Mouse (Mus musculus): ENCODE results near the gene Skp1a. TPM values are rescaled to one million over a fixed set of nuclear protein-coding genes. Genes with fewer than 3 reads are reported as not detected.

Skp1a gene
- total RNA-seq, 1 experiment: 317 TPM

DNA sequence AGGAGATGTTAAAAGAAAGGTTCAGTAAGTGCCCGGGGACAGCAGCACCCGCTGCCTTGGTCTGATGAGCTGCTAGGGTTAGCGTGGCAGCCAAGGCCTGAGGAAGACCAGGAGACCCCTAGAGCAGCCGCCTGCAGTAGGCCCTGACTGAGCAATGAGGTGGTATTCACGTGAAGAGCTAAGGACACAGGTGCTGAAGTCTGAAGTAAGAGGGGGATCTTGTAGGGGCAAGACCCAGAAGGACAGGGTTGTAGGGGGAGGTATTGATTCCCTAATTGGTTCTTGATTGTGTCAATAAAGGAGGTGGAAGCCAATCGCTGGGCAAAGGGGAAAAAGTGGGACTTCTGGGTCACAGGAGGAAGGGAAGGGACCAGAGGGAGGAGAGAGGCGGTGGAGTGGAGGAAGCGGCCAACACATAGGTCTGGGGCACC, 45.2 kb downstream of the Skp1a start:
- in situ Hi-C loops (cut with MboI; ENCODE audit: low sequenced_read_pairs in 2 of 2, unreplicated experiment in 2 of 2): no loop called here
- H3K9ac ChIP-seq (ENCODE audit: insufficient read depth, low read depth, low read length, poor library complexity, severe bottlenecking): no peak overlapping the region
- no peaks in the 10 kb centered on the region for H3K9me3 ChIP-seq (ENCODE audit: control insufficient read depth, insufficient read depth, low read depth, low read length)
- H3K27ac ChIP-seq (ENCODE audit: insufficient read depth, low read depth, low read length, poor library complexity, severe bottlenecking): no peak overlapping the region
- H3K36me3 ChIP-seq (ENCODE audit: control insufficient read depth, insufficient read depth, low read length, poor library complexity, severe bottlenecking): peaks cover 30% of the 10 kb centered on the region; the same call in 1 of the 2 replicates
- peaks cover 7 to 21% of the 10 kb centered on the region in 2 experiments; a peak in 3 of 4 replicates for H3K4me1 ChIP-seq (ENCODE audit: control insufficient read depth in 2 of 2, insufficient read depth in 2 of 2, low read length in 2 of 2, poor library complexity in 1 of 2)
- no peak for TF ChIP-seq HCFC1 (IDR thresholded peaks at IDR 0.05; ENCODE audit: borderline replicate concordance, insufficient read depth, low read length)
- 0 out of 2 replicates have a peak, but pooled peaks have one; percentile 28 for TF ChIP-seq CHD2 (IDR thresholded peaks at IDR 0.05; ENCODE audit: low read depth, low read length)
- DNase-seq (ENCODE audit: low read depth, low spot score): no peak
- H3K4me3 ChIP-seq (ENCODE audit: insufficient read depth in 1 of 2, low read depth in 1 of 2, low read length in 2 of 2, poor library complexity in 1 of 2, severe bottlenecking in 1 of 2): no peak overlapping the region

DNA sequence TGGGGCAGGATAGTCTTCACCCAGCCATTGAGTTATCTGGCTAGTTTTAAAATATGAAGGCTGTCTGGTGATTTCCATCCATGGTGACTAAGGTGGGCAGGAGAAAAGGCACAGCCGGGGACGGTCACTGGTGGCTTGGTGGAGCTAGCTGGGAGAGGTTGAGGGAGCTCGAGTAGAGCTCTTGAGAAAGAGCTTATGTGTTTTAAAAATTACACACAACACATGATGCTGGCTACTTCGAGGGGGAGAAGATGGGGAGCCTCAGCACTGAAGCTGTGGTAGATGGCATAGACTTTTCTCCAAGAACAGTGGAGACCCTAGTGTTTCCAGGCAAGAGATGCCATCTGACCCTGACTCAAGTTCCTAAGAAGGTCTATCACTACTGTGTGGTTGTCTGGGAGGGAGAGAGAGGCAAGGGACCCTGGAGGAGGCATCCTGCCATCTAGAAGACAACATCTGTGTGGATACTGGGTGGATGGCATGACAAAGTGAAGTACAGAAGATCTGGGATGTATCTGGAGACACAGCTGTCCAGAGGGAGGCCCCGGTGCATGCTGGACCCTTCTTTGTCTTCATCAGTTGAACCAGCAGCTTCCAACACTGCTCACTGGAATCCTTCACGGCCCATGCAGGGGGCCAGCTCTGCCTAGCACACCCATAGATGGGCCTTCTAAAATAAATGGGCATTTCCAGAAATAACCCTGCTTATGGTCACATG, 45.8 kb downstream of the Skp1a start:
- in situ Hi-C loops (cut with MboI; ENCODE audit: low sequenced_read_pairs in 2 of 2, unreplicated experiment in 2 of 2): no loop called here
- no peak overlapping the region for H3K4me3 ChIP-seq (ENCODE audit: insufficient read depth in 1 of 2, low read depth in 1 of 2, low read length in 2 of 2, poor library complexity in 1 of 2, severe bottlenecking in 1 of 2)
- no peaks in the 10 kb centered on the region for H3K9me3 ChIP-seq (ENCODE audit: control insufficient read depth, insufficient read depth, low read depth, low read length)
- no peak overlapping the region for H3K9ac ChIP-seq (ENCODE audit: insufficient read depth, low read depth, low read length, poor library complexity, severe bottlenecking)
- peaks cover 30% of the 10 kb centered on the region; the same call in 1 of the 2 replicates for H3K36me3 ChIP-seq (ENCODE audit: control insufficient read depth, insufficient read depth, low read length, poor library complexity, severe bottlenecking)
- H3K27ac ChIP-seq (ENCODE audit: insufficient read depth, low read depth, low read length, poor library complexity, severe bottlenecking): no peak overlapping the region
- peaks cover 7 to 22% of the 10 kb centered on the region in 2 experiments; a peak in 3 of 4 replicates for H3K4me1 ChIP-seq (ENCODE audit: control insufficient read depth in 2 of 2, insufficient read depth in 2 of 2, low read length in 2 of 2, poor library complexity in 1 of 2)
- TF ChIP-seq CHD2 (IDR thresholded peaks at IDR 0.05; ENCODE audit: low read depth, low read length) (no peak), ZC3H11A (IDR thresholded peaks at IDR 0.05; ENCODE audit: borderline replicate concordance, low read depth, low read length) (no peak), MAFK (IDR thresholded peaks at IDR 0.05; ENCODE audit: insufficient read depth, low read depth, low read length) (no peak), HCFC1 (IDR thresholded peaks at IDR 0.05; ENCODE audit: borderline replicate concordance, insufficient read depth, low read length) (no peak), ZNF384 (IDR thresholded peaks at IDR 0.05; ENCODE audit: low read depth, low read length) (no peak)
- no peak for DNase-seq (ENCODE audit: low read depth, low spot score)

- Histone ChIP-seq H3K4me1 (ENCODE audit: control insufficient read depth in 2 of 2, insufficient read depth in 2 of 2, low read length in 2 of 2, poor library complexity in 1 of 2) (peaks cover 7 to 22% of the 10 kb centered on the region in 2 experiments; a peak in 3 of 4 replicates), H3K9me3 (ENCODE audit: control insufficient read depth, insufficient read depth, low read depth, low read length) (no peaks in the 10 kb centered on the region), H3K9ac (ENCODE audit: insufficient read depth, low read depth, low read length, poor library complexity, severe bottlenecking) (no peak overlapping the region), H3K36me3 (ENCODE audit: control insufficient read depth, insufficient read depth, low read length, poor library complexity, severe bottlenecking) (peaks cover 30% of the 10 kb centered on the region; the same call in 1 of the 2 replicates), H3K4me3 (ENCODE audit: insufficient read depth in 1 of 2, low read depth in 1 of 2, low read length in 2 of 2, poor library complexity in 1 of 2, severe bottlenecking in 1 of 2) (no peak overlapping the region), H3K27ac (ENCODE audit: insufficient read depth, low read depth, low read length, poor library complexity, severe bottlenecking) (no peak overlapping the region)
- in situ Hi-C loops (cut with MboI; ENCODE audit: low sequenced_read_pairs in 2 of 2, unreplicated experiment in 2 of 2): no loop called here
- no peak for TF ChIP-seq ZC3H11A (IDR thresholded peaks at IDR 0.05; ENCODE audit: borderline replicate concordance, low read depth, low read length)
- no peak for TF ChIP-seq ZNF384 (IDR thresholded peaks at IDR 0.05; ENCODE audit: low read depth, low read length)
- TF ChIP-seq MAFK (IDR thresholded peaks at IDR 0.05; ENCODE audit: insufficient read depth, low read depth, low read length): no peak
- no peak for TF ChIP-seq HCFC1 (IDR thresholded peaks at IDR 0.05; ENCODE audit: borderline replicate concordance, insufficient read depth, low read length)
- no peak for TF ChIP-seq CHD2 (IDR thresholded peaks at IDR 0.05; ENCODE audit: low read depth, low read length)
- no peak for DNase-seq (ENCODE audit: low read depth, low spot score)
These were observed 46.4 kb downstream of the Skp1a start for GRCm38 (mm10) chr11:52278164-52278563.

DNA sequence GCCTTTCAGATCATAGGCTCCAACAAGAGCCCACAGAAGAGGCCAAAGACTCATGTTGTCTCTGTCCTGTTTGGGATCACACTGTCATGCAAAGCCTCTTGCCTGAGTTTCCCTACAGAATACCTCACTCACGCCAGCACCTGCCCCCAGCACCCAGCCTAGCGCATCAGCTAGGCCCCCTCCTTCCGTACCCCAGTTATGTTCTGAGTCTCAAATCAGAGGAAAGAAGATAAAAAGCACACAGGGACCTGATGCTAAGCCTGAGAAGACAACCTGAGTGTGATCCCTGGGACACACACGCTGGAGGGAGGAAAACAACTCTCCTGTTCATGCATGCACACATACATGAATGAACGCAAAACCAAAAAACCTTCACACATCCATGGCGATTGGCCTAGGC, 47.2 kb downstream of the Skp1a start:
- no peak overlapping the region for H3K4me3 ChIP-seq (ENCODE audit: insufficient read depth in 1 of 2, low read depth in 1 of 2, low read length in 2 of 2, poor library complexity in 1 of 2, severe bottlenecking in 1 of 2)
- no peaks in the 10 kb centered on the region for H3K9me3 ChIP-seq (ENCODE audit: control insufficient read depth, insufficient read depth, low read depth, low read length)
- peaks cover 30% of the 10 kb centered on the region; the same call in 1 of the 2 replicates for H3K36me3 ChIP-seq (ENCODE audit: control insufficient read depth, insufficient read depth, low read length, poor library complexity, severe bottlenecking)
- in situ Hi-C loops (cut with MboI; ENCODE audit: low sequenced_read_pairs in 2 of 2, unreplicated experiment in 2 of 2): no loop called here
- no peak overlapping the region for H3K27ac ChIP-seq (ENCODE audit: insufficient read depth, low read depth, low read length, poor library complexity, severe bottlenecking)
- TF ChIP-seq MAFK (IDR thresholded peaks at IDR 0.05; ENCODE audit: insufficient read depth, low read depth, low read length): no peak
- no peak for TF ChIP-seq CHD2 (IDR thresholded peaks at IDR 0.05; ENCODE audit: low read depth, low read length)
- no peak for DNase-seq (ENCODE audit: low read depth, low spot score)
- H3K9ac ChIP-seq (ENCODE audit: insufficient read depth, low read depth, low read length, poor library complexity, severe bottlenecking): no peak overlapping the region
- peaks cover 9 to 28% of the 10 kb centered on the region in 2 experiments; a peak in 3 of 4 replicates for H3K4me1 ChIP-seq (ENCODE audit: control insufficient read depth in 2 of 2, insufficient read depth in 2 of 2, low read length in 2 of 2, poor library complexity in 1 of 2)
